16 mouse cellular contexts compared by ENCODE assay signal in the genomic region with DNA sequence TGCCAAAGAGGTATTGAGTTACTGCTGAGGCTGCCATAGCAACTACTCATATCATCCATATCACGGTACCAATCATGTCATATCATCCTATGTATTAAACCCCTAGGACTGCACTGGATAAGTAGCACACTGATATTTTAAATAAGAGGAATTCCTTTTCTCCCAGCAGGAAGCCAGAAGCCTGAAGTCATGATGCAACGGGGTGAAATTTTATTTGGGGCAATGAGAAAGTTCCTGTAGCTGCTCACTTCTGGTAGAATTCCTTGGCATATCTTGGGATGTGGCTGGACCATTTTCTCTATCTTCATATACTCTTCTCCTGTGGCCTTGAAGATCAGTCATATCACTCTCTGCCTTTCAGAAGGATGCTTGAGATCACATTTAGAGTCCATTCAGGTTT.
"Had no signal": no experiment of that assay in that cellular context is flagged by ENCODE, and none has a peak within 500 bp of the region (broad histone marks: within the 10 kb centered on the region; RNA-seq: fewer than 3 reads in every experiment).

No protein-coding gene starts in this region.

- ATAC-seq: liver, postnatal 0 days had no signal

- H3K9me3 ChIP-seq: liver, embryonic 15.5 days; lung, embryonic 15.5 days; midbrain, embryonic 10.5 days; midbrain, embryonic 12.5 days; neural tube, embryonic 12.5 days; stomach, embryonic 15.5 days had no signal

- DNase-seq: liver, postnatal 0 days; lung, adult 2 months; lung, postnatal 10 days; lung, postnatal 4 days; midbrain, embryonic 14.5 days; right cerebral cortex, postnatal 14 days; thymus, adult 2 months; thymus, postnatal 25 days; thymus, postnatal 4 days had no signal

- H3K4me3 ChIP-seq: liver, embryonic 15.5 days; lung, embryonic 15.5 days; midbrain, embryonic 10.5 days; midbrain, embryonic 12.5 days; neural tube, embryonic 12.5 days; stomach, embryonic 15.5 days had no signal

- H3K4me2 ChIP-seq: liver, embryonic 15.5 days; lung, embryonic 15.5 days; midbrain, embryonic 12.5 days; neural tube, embryonic 12.5 days; stomach, embryonic 15.5 days had no signal

- H3K27ac ChIP-seq: liver, embryonic 15.5 days; lung, embryonic 15.5 days; midbrain, embryonic 10.5 days; neural tube, embryonic 12.5 days; stomach, embryonic 15.5 days; stomach, postnatal 0 days had no signal

- H3K4me1 ChIP-seq: liver, embryonic 15.5 days; midbrain, embryonic 10.5 days; stomach, embryonic 15.5 days had no signal

- H3K27me3 ChIP-seq: liver, embryonic 15.5 days; lung, embryonic 15.5 days; midbrain, embryonic 12.5 days; neural tube, embryonic 12.5 days; stomach, embryonic 15.5 days had no signal

- H3K36me3 ChIP-seq: liver, embryonic 15.5 days; lung, embryonic 15.5 days; midbrain, embryonic 10.5 days; midbrain, embryonic 12.5 days; neural tube, embryonic 12.5 days; stomach, embryonic 15.5 days had no signal

- H3K9ac ChIP-seq: liver, embryonic 15.5 days; liver, postnatal 0 days; lung, embryonic 15.5 days; midbrain, embryonic 12.5 days; neural tube, embryonic 12.5 days; stomach, embryonic 15.5 days had no signal
